Mouse (Mus musculus) embryonic facial prominence, embryonic 15.5 days (tissue): ENCODE results near the gene Prss8. TPM values are rescaled to one million over a fixed set of nuclear protein-coding genes. Genes with fewer than 3 reads are reported as not detected.

Source experiments
- ATAC-seq: fragments of 200-750 bp; cut with Nextera tagmentation; 2 replicates; pipeline ENCODE4 v1.8.0; 2017; ENCODE audit warnings: low read depth, moderate TSS enrichment; ENCODE audit not compliant: insufficient number of reproducible peaks, low FRiP score, low TSS enrichment
- H3K27ac ChIP-seq: fragments of 300-500 bp; sonication (generic); replicated peaks from 2 replicates; pipeline ENCODE4 v1.5.1; 2015; ENCODE audit warnings: mild to moderate bottlenecking, inconsistent platforms
- H3K27me3 ChIP-seq: fragments of 300-500 bp; sonication (generic); 2 replicates; pipeline ENCODE4 v1.6.1; 2015; ENCODE audit warnings: inconsistent platforms
- H3K36me3 ChIP-seq: fragments of 300-500 bp; sonication (generic); 2 replicates; pipeline ENCODE4 v1.6.1; 2015; ENCODE audit warnings: mild to moderate bottlenecking, inconsistent platforms
- H3K4me1 ChIP-seq: fragments of 300-500 bp; sonication (generic); 2 replicates; pipeline ENCODE4 v1.6.1; 2015; ENCODE audit warnings: inconsistent platforms
- H3K4me2 ChIP-seq: fragments of 300-500 bp; sonication (generic); replicated peaks from 2 replicates; pipeline ENCODE4 v1.6.1; 2015; ENCODE audit warnings: mild to moderate bottlenecking, inconsistent platforms
- H3K4me3 ChIP-seq: fragments of 300-500 bp; sonication (generic); replicated peaks from 2 replicates; pipeline ENCODE4 v1.5.1; 2015; ENCODE audit warnings: mild to moderate bottlenecking, inconsistent platforms
- H3K9ac ChIP-seq: fragments of 300-500 bp; sonication (generic); 2 replicates; pipeline ENCODE4 v1.6.1; 2015; ENCODE audit warnings: inconsistent platforms
- H3K9me3 ChIP-seq: fragments of 300-500 bp; sonication (generic); replicated peaks from 2 replicates; pipeline ENCODE4 v1.6.1; 2016; ENCODE audit warnings: inconsistent platforms
- WGBS: fragments of 180-500 bp; shearing (Covaris S2); methylation state at CpG from one replicate; pipeline ENCODE4 v1.1.7; 2015; 5-methylcytosine and 5-hydroxymethylcytosine counted together
- polyA plus RNA-seq: library from polyadenylated mRNA; unstranded; fragments of >200 nt; fragmentation: Nextera tagmentation; extraction: Ambion mirVana; gene quantifications from 2 replicates; pipeline ENCODE4 v1.2.1, GENCODE M21; 2015

Gene Prss8
- 15.8 and 17.2 TPM in 2 replicates for polyA plus RNA-seq

GRCm38 (mm10) chr7:127929923-127930322, at the start of gene Prss8:
TSS of gene Prss8 (minus strand) at chr7:127930104.
- Histone ChIP-seq H3K36me3 (peaks cover 17% of the 10 kb centered on the region), H3K9ac (peak within 1 kb of the TSS; percentile 48), H3K27ac (peak within 1 kb of the TSS; percentile 45; the same call in 1 of the 2 replicates), H3K4me3 (peak within 1 kb of the TSS; percentile 42), H3K4me1 (peaks cover 52% of the 10 kb centered on the region), H3K9me3 (no peaks in the 10 kb centered on the region), H3K4me2 (peak within 1 kb of the TSS; percentile 49), H3K27me3 (peaks cover 13% of the 10 kb centered on the region)
- WGBS: 8% methylated on average over 5 of the region's 6 CpGs
- no peak for ATAC-seq

- peaks cover 87% of the 10 kb centered on the region for H3K36me3 ChIP-seq
- no peaks in the 10 kb centered on the region for H3K27me3 ChIP-seq
These were observed 49.0 kb upstream of the Prss8 start for GRCm38 (mm10) chr7:127978856-127979255.

GRCm38 (mm10) chr7:127974413-127974930, 44.6 kb upstream of the Prss8 start:
- WGBS: 74% methylated on average over 2 of the region's 2 CpGs

More at GRCm38 (mm10) chr7:127978856-127979255, 49.0 kb upstream of the Prss8 start:
- no peak overlapping the region for H3K27ac ChIP-seq
- H3K4me2 ChIP-seq: no peak overlapping the region
- no peaks in the 10 kb centered on the region for H3K9me3 ChIP-seq
- WGBS: 89% methylated on average over 2 of the region's 2 CpGs
- ATAC-seq: no peak
- no peaks in the 10 kb centered on the region for H3K4me1 ChIP-seq
- H3K9ac ChIP-seq: no peak overlapping the region
- no peak overlapping the region for H3K4me3 ChIP-seq

GRCm38 (mm10) chr7:127967922-127968828, 38.3 kb upstream of the Prss8 start:
- peak overlapping the region; percentile 94 for H3K4me3 ChIP-seq
- H3K27me3 ChIP-seq: no peaks in the 10 kb centered on the region
- peak overlapping the region; percentile 97 for H3K27ac ChIP-seq
- H3K9me3 ChIP-seq: no peaks in the 10 kb centered on the region
- peak overlapping the region; percentile 75 for H3K4me2 ChIP-seq
- peaks cover 34% of the 10 kb centered on the region for H3K36me3 ChIP-seq
- H3K4me1 ChIP-seq: peaks cover 21% of the 10 kb centered on the region
- under 1% methylated on average over 41 of the region's 42 CpGs for WGBS
- peak; percentile 30; the same call in 1 of the 2 replicates for ATAC-seq
- H3K9ac ChIP-seq: peak overlapping the region; percentile 94

More at GRCm38 (mm10) chr7:127974413-127974930, 44.6 kb upstream of the Prss8 start:
- no peaks in the 10 kb centered on the region for H3K9me3 ChIP-seq
- H3K27me3 ChIP-seq: no peaks in the 10 kb centered on the region
- H3K27ac ChIP-seq: no peak overlapping the region
- H3K36me3 ChIP-seq: peaks cover 82% of the 10 kb centered on the region
- H3K4me2 ChIP-seq: no peak overlapping the region
- H3K9ac ChIP-seq: no peak overlapping the region
- peaks cover 7% of the 10 kb centered on the region; the same call in 1 of the 2 replicates for H3K4me1 ChIP-seq
- no peak overlapping the region for H3K4me3 ChIP-seq
- ATAC-seq: no peak

- H3K9me3 ChIP-seq: no peaks in the 10 kb centered on the region
- H3K27me3 ChIP-seq: no peaks in the 10 kb centered on the region
- H3K27ac ChIP-seq: peak within 1 kb of the TSS; percentile 97
- peaks cover 21% of the 10 kb centered on the region for H3K4me1 ChIP-seq
- H3K4me3 ChIP-seq: peak within 1 kb of the TSS; percentile 94
- peak within 1 kb of the TSS; percentile 75 for H3K4me2 ChIP-seq
- H3K9ac ChIP-seq: peak within 1 kb of the TSS; percentile 94
- ATAC-seq: peak; percentile 94
- WGBS: under 1% methylated on average over 92 of the region's 92 CpGs
- peaks cover 25% of the 10 kb centered on the region for H3K36me3 ChIP-seq
These were observed 37.4 kb upstream of the Prss8 start, which contains the start of gene Fus for GRCm38 (mm10) chr7:127967004-127967921. TSS of gene Fus (plus strand) at chr7:127967457.

- no peak for ATAC-seq
- 7% methylated on average over 10 of the region's 10 CpGs for WGBS
- H3K9ac ChIP-seq: peak overlapping the region; percentile 48
- peak overlapping the region; percentile 75 for H3K4me2 ChIP-seq
- H3K36me3 ChIP-seq: peaks cover 17% of the 10 kb centered on the region
- H3K27me3 ChIP-seq: no peaks in the 10 kb centered on the region
- H3K27ac ChIP-seq: peak overlapping the region; percentile 97
- no peaks in the 10 kb centered on the region for H3K9me3 ChIP-seq
- peaks cover 21% of the 10 kb centered on the region for H3K4me1 ChIP-seq
- peak overlapping the region; percentile 94 for H3K4me3 ChIP-seq
These were observed 36.5 kb upstream of the Prss8 start for GRCm38 (mm10) chr7:127966371-127966918.

- Histone ChIP-seq H3K27ac (no peak overlapping the region), H3K9me3 (no peaks in the 10 kb centered on the region), H3K4me1 (no peaks in the 10 kb centered on the region), H3K4me3 (no peak overlapping the region), H3K27me3 (no peaks in the 10 kb centered on the region), H3K4me2 (no peak overlapping the region), H3K36me3 (no peaks in the 10 kb centered on the region), H3K9ac (no peak overlapping the region)
- no peak for ATAC-seq
- WGBS: 63% methylated on average over 5 of the region's 5 CpGs
These were observed 29.5 kb upstream of the Prss8 start for GRCm38 (mm10) chr7:127959364-127959763.

GRCm38 (mm10) chr7:127952864-127953581, 23.1 kb upstream of the Prss8 start:
- no peak overlapping the region for H3K9ac ChIP-seq
- H3K27ac ChIP-seq: no peak overlapping the region
- no peaks in the 10 kb centered on the region for H3K9me3 ChIP-seq
- H3K36me3 ChIP-seq: no peaks in the 10 kb centered on the region
- no peaks in the 10 kb centered on the region for H3K27me3 ChIP-seq
- no peak overlapping the region for H3K4me2 ChIP-seq
- 40% methylated on average over 13 of the region's 13 CpGs for WGBS
- H3K4me3 ChIP-seq: no peak overlapping the region
- no peak for ATAC-seq
- H3K4me1 ChIP-seq: no peaks in the 10 kb centered on the region

- Histone ChIP-seq H3K9me3 (no peaks in the 10 kb centered on the region), H3K27ac (no peak within 1 kb of the TSS), H3K4me2 (no peak within 1 kb of the TSS), H3K36me3 (no peaks in the 10 kb centered on the region), H3K4me3 (no peak within 1 kb of the TSS), H3K4me1 (no peaks in the 10 kb centered on the region), H3K9ac (no peak within 1 kb of the TSS), H3K27me3 (peaks cover 29% of the 10 kb centered on the region)
- no peak; the same call in 1 of the 2 replicates for ATAC-seq
- 74% methylated on average over 6 of the region's 6 CpGs for WGBS
These were observed 16.6 kb upstream of the Prss8 start, which contains the start of gene Prss36 for GRCm38 (mm10) chr7:127946470-127947023. TSS of gene Prss36 (minus strand) at chr7:127946725.

- Histone ChIP-seq H3K4me2 (peak overlapping the region; percentile 2; the same call in 1 of the 2 replicates), H3K4me1 (no peaks in the 10 kb centered on the region), H3K36me3 (no peaks in the 10 kb centered on the region), H3K27me3 (peaks cover 29% of the 10 kb centered on the region), H3K9me3 (no peaks in the 10 kb centered on the region), H3K4me3 (no peak overlapping the region), H3K9ac (no peak overlapping the region), H3K27ac (no peak overlapping the region)
- WGBS: 13% methylated on average over 23 of the region's 23 CpGs
- ATAC-seq: no peak; the same call in 1 of the 2 replicates
These were observed 14.7 kb upstream of the Prss8 start for GRCm38 (mm10) chr7:127944614-127945013.
